ENCODE assay signal across 16 mouse cellular contexts in genomic region chr6:42540681-42541080, GRCm38 (mm10). TPM values are rescaled to one million over a fixed set of nuclear protein-coding genes. Genes with fewer than 3 reads are reported as not detected.
"Had no signal": no experiment of that assay in that cellular context is flagged by ENCODE, and none has a peak within 500 bp of the region (broad histone marks: within the 10 kb centered on the region; RNA-seq: fewer than 3 reads in every experiment).

No protein-coding gene starts in this region.

- H3K9me3 ChIP-seq: liver, embryonic 13.5 days; lung, embryonic 15.5 days; midbrain, embryonic 15.5 days; neural tube, embryonic 12.5 days had no signal

- H3K27ac ChIP-seq: layer of hippocampus, adult 2 months; liver, embryonic 13.5 days; lung, embryonic 15.5 days; macrophage; midbrain, embryonic 15.5 days; neural tube, embryonic 12.5 days; stomach, postnatal 0 days had no signal

- DNase-seq: kidney, postnatal 10 days; kidney, postnatal 4 days; left cerebral cortex, postnatal 4 days; liver; liver, embryonic 13.5 days; liver, postnatal 0 days; lung, postnatal 14 days; thymus, postnatal 4 days had no signal

- H3K4me3 ChIP-seq: layer of hippocampus, adult 2 months; liver, embryonic 13.5 days; lung, embryonic 15.5 days; megakaryocyte, embryonic 14.5 days; midbrain, embryonic 15.5 days; neural tube, embryonic 12.5 days had no signal

- H3K4me1 ChIP-seq: liver, embryonic 13.5 days; megakaryocyte, embryonic 14.5 days; midbrain, embryonic 15.5 days; neural tube, embryonic 12.5 days had no signal

- H3K36me3 ChIP-seq: liver, embryonic 13.5 days; lung, embryonic 15.5 days; midbrain, embryonic 15.5 days; neural tube, embryonic 12.5 days had no signal

- H3K9ac ChIP-seq: liver, embryonic 13.5 days; liver, postnatal 0 days; lung, embryonic 15.5 days; midbrain, embryonic 15.5 days; neural tube, embryonic 12.5 days had no signal

- H3K27me3 ChIP-seq: liver, embryonic 13.5 days; lung, embryonic 15.5 days; midbrain, embryonic 15.5 days; neural tube, embryonic 12.5 days had no signal

- ATAC-seq: liver, postnatal 0 days; midbrain, embryonic 15.5 days had no signal

- H3K4me2 ChIP-seq: liver, embryonic 13.5 days; lung, embryonic 15.5 days; midbrain, embryonic 11.5 days; midbrain, embryonic 15.5 days; neural tube, embryonic 12.5 days had no signal

RNA-seq across cellular contexts. Expression of gene Olfr455, which starts 6.7 kb away (rescaled TPM):
- polyA plus RNA-seq: liver, embryonic 13.5 days; liver, postnatal 0 days; lung, embryonic 15.5 days; macrophage; midbrain, embryonic 11.5 days; midbrain, embryonic 15.5 days; neural tube, embryonic 12.5 days; stomach, postnatal 0 days had no signal

RNA-seq across cellular contexts. Expression of gene Olfr456, which starts 53.7 kb away (rescaled TPM):
- polyA plus RNA-seq: liver, embryonic 13.5 days; liver, postnatal 0 days; lung, embryonic 15.5 days; macrophage; midbrain, embryonic 11.5 days; midbrain, embryonic 15.5 days; neural tube, embryonic 12.5 days; stomach, postnatal 0 days had no signal

RNA-seq across cellular contexts. Expression of gene Tcaf3, which starts 56.8 kb away (rescaled TPM):
- polyA plus RNA-seq: liver, embryonic 13.5 days; liver, postnatal 0 days; lung, embryonic 15.5 days; macrophage; midbrain, embryonic 11.5 days; neural tube, embryonic 12.5 days; stomach, postnatal 0 days had no signal
